In the genomic region with DNA sequence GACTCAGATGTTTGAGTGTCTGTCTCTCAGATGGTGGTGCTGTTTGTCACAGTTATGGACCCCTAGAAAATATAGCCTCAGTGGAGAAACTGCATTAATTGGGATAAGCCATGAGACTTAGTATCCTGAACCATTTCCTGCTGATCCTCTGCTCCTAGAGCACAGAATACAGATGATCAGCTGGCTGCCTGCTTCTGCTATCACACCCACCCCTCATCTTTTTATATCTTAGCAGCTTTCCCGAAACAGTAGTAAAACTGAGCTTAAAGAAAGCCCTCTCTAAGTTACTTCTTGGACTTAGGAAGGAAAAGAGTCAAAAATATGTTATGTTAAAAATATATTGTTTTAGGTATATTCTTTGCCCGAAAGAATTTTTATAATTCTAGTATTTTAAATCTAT, we compare ENCODE assay signal across 21 mouse cellular contexts.
"Had no signal": no experiment of that assay in that cellular context is flagged by ENCODE, and none has a peak within 500 bp of the region (broad histone marks: within the 10 kb centered on the region; RNA-seq: fewer than 3 reads in every experiment).

No protein-coding gene starts in this region.

- DNase-seq: cerebellum, adult 8-10 months; cerebellum, adult 9-10 months; cerebellum, adult 9-11 months; cerebellum, postnatal 10 days; cerebellum, postnatal 14 days; cerebellum, postnatal 25 days; cerebellum, postnatal 36 days; embryo, embryonic 11 days; forebrain, postnatal 0 days; gastrocnemius, adult 2 months; gastrocnemius, postnatal 10 days; gastrocnemius, postnatal 14 days; gastrocnemius, postnatal 25 days; gastrocnemius, postnatal 36 days; heart, adult 11 months; heart, adult 18-20 months; heart, adult 2 months had no signal

- ATAC-seq: forebrain, embryonic 13.5 days; forebrain, embryonic 14.5 days; forebrain, embryonic 15.5 days; forebrain, embryonic 16.5 days; forebrain, postnatal 0 days had no signal
